Mouse (Mus musculus) kidney, adult 9 months (tissue): Measurements from ENCODE around the gene Hmox2.
"Not testable (repeated sequence)": the region's sequence is repeated elsewhere in the genome, so short reads cannot be mapped to it uniquely, and the experiment has no call there.

ENCODE experiments used
- DNase-seq: peaks from one replicate; pipeline ENCODE4 v3.0.0; 2022

Gene Hmox2

DNA sequence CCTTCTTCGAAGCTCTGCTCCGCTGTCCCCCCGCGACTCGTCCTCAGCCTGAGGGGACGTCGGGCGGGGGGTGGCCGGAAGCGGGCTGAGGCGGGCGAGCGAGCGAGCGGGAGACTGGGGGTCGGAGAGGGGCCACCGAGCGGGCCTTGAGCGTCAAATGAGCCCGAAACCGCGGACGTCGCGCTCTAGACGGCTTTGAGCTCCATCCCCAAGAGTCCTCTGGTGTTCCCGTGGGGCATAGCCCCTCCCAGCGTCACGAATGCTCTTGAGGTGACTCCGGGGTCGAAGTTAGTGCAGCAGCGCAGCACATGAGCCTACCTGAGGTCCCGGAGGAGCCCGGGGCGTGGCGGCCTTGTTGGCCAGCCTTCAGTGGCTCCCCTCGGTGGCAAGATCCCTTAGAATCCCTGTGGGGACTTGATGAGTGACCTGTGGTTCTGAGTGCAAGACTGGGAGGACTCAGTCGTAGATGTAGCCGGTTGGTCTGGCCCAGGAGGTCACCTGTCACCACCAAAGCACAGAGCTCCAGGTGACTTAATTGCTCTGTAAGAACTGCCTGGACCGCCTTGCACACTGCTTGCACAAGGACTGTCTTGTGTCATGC lies 467 bp downstream of the Hmox2 start:
- peak; percentile 60 for DNase-seq

DNA sequence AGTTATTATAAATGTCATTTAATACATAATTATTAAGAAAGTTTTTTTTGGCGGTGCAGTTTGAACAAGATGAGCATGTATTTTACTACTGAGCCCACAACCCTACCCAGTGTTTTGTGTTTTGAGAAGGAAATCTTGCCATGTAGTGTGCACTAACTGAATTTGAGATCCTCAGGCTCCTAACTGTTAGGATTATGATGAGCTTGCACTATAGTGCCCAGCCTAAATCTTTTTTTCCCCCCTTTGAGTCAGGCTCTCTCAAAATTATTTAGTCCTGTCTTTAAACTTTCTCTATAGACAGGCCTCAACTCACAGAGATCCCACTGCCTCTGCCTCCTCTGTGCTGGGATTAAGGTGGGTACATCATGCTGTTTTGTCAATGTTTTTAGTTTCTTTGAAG lies 1.4 kb downstream of the Hmox2 start:
- DNase-seq: no peak

DNA sequence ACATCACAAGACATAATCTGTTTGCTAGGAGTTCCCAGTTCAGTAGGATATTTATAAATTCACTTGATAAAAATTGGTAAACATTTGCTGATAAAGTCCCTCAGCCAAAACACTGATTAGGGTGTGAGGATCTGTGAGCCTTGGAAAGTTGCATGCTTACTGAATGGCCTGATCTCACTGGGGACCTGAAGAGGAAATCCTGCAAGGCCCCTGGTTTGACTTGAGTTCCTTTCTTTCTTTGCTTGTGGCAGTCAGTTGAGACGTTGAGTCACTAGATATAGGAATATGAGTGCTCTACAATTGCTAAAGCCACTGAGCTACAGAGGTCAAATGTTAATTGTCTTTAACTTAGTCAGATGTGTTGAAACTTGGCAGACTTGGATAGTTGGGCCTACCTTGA lies 1.8 kb downstream of the Hmox2 start:
- DNase-seq: no peak

DNA sequence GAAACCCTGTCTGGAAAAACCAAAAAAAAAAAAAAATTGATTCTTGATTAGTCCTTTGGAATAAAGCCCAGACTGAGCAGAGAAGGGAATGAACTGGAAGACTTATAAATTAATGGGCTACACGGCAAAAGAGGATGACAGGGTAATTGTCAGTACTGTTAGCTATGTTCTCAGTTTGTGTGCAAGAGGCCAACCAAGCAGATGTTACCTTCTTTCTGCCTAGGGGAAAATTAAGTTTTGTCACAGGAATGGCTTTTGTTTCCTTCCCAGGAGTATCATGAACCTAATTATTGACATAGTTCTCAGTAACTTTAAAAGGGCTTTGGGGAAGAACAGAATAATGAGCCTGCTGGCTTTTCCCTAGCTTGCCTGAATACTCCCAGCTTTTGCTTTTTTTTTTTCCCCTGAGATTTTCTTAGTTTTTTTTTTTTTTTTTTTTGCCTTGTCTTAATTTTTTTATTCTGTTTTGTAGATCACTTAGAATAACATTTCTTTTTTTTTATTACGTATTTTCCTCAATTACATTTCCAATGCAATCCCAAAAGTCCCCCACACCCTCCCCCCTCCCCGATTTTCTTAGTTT lies 4.7 kb downstream of the Hmox2 start:
- DNase-seq: no peak

DNA sequence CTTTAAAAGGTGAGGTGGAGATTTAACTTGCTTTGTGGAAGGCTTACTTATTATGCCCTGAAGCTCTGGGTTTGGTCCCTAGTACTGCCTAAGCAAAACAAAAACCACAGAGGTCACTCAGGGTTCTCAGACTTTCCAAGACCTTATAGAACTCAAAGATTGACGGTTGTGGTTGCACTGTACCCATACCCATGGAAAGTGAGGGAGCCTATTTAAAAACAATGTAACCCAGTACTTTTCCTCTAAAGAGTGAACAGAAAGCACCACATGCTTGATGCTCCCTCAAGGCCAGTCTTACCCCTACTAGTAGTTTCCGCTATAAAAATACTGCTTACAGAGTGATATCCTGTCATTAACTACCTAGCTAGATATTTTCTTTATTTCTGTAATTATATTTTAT lies 10.1 kb downstream of the Hmox2 start:
- no peak for DNase-seq

DNA sequence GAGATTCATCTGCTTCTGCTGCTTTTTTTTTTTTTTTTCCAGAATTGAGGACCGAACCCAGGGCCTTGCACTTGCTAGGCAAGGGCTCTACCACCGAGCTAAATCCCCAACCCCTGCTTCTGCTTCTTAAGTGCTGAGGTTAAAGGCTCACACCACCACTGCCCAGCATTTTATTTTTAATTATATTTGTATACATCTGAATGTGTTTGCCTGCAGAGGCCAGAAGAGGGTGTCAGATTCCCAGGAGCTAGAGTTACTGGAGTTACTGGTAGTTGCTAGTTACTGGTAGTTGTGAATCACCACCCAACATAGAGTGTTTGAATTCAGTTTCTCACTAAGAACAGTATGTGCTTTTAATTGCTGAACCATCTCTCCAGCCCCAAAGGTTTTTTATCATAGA lies 13.8 kb downstream of the Hmox2 start:
- no peak for DNase-seq

DNA sequence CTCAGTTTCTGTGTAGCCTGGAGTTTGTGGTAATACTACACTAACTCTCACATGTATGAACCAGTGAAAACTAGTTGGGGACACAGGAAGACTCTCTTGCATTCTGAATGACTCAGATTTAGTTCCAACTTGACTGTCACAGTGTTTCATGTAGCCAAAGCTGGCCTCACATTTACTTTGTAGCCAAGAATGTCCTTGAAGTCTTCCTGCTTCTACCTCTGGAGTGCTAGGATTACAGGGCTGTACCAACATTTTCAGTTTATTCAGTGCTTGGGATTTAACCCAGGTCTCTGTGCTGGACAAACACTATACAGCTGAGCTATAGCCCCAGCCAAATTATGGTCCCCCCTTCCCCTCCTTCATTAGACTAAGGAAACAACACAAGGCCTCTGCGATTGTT lies 16.0 kb downstream of the Hmox2 start:
- DNase-seq: no peak

DNA sequence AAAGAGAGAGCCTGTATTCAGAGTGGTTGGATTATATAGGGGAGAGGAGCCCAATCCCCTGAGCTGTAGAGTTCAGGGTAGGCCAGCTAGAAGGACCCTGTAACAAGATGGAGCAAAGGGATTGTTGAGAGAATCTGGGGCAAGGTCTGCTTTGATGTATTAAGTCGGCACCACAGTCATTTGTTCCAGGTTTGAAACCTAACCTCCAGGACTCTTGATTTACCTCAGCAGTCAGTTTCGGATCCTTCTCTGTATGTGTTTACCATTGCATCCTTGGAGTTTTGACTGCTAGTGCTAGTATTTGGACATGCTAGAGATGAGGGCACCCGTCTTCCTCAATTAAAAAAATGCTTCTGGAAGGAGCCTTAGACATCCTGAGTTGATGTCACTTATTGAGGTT lies 26.0 kb downstream of the Hmox2 start:
- DNase-seq: no peak

DNA sequence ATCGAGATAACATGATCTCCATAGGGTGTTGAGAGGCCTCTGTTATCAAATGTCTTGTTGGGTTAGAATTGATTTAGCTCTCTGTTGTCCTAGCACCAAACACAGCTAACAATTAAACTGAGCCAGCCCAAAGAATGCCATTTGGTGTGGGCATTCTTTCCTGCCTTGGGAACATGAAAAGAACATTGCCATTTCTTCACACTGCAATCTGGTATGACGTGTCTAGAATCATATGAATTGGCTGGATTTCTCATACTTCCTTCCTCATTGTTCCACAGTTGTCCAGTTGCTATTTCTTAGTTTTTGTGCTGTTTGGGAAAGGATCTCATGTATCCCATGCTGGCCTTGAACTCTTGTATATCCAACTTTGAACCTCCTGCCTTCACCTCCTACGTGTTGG lies 27.9 kb downstream of the Hmox2 start:
- no peak for DNase-seq

DNA sequence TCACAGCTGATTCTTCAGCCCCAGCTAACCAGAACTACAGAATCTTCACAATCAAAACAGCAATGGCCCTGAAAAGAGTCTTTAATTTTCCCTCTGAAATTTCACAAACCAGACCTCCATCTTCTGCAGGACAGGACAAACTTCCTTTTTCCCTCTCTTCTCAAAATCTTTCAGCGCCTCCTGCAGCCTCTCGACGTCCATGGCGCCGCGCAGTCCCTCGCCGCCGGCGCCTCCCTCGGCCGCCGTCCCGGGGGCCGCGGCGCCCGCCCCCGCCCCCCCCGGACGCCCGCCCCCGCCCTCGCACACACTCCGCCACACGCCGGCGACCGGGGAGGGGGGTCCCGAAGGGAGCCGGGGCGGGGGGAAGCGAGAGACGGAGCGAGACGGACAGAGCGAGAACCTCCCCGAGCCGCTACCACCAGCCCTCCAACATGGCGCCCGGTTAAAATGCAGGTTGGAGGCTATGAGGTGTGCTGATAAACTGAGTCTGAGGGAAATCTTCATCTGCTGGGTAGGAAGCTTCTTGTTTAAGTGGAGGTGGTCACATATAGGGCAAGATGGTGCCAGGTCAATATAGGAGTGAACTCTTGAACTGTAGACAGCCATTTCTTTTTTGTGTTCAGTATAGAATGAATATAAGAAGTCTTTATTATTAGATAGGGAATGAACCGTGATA lies 30.6 kb downstream of the Hmox2 start:
- not testable (repeated sequence) for DNase-seq

DNA sequence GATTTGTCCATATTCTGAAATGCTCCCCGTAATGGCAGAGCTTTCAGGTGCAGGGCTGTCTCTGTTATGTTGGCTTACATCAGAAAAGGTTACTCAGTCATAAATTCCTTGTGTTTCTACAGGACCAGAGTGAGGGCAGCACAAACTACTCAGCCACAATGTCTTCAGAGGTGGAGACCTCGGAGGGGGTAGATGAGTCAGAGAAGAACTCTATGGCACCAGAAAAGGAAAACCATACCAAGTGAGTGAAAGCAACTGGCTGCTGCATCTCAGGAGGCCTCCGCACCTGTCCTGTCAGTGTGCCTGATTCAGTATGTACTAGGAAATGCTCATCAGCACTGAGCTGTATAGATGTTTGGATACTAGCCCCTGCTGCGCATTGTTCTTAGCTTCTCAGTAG lies 36.3 kb downstream of the Hmox2 start:
- no peak for DNase-seq

DNA sequence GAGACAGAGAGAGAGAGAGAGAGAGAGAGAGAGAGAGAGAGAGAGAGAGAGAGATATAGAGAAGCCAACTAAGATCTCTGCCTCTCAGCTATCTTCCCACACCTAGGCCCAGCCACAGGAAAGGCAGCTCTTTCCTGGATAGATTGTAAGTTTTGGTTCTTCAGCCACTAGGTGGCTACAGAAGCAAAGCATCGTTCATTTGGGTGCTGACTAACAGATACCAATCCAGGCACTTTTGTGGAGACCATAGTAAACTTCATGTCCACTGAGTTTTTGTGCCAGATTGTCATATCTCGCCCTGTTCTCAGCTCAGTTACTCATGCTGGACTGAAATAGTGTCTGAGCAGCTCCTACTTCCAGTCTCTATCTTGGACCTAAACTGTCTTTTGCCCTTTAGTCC lies 37.1 kb downstream of the Hmox2 start:
- DNase-seq: peak; percentile 75

DNA sequence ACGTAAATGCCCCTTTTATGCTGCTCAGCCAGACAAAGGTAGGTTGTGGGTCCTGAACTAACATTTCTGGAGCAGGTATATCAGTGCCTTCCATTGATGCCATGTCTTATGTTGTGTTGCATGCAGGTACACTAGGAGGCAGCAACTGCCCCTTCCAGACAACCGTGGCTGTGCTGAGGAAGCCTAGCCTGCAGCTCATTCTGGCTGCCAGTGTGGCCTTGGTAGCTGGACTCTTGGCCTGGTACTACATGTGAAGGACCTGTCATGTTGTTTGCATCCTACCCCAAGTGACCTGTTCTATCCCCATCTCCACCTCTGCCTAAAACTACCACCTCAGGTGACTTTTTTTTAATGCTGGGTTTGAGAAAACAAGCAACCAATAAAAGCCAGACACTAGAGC lies 39.7 kb downstream of the Hmox2 start:
- DNase-seq: no peak

DNA sequence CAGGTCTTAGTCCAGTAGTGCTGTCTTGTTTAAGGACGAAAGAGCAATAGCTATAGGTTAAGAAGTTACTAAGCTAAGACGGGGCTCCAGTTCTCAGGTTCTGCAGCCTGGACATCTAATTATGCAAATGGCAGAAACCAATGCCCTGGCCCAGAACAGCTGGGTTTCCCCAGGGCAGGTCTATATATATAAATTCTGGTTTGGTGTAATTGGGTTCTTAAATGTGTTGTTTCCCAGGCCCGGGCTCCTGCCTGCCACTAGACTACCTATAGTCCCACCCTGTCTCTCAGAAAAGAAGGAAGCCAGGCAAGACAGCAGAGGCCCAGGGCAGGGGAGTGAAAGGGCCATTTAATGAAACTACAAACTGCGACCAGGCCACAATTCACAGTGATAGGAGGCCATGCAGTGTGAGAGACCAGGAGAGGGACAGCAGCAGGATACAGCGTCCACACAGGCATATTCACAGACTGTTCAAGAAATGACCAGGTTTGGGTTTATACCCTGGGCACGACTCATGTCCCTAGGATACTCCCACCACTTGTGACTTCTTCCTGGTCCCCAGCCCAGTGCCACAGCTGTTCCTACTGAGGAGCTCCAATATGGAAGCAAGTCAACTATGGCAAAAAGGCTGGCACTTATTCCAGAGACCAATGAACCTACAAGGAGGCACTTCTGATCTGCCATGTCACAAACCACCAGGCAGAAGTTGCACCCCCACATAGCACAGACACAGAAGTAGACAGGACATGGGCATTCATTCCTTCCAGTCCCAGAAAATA lies 41.0 kb downstream of the Hmox2 start:
- DNase-seq: no peak

DNA sequence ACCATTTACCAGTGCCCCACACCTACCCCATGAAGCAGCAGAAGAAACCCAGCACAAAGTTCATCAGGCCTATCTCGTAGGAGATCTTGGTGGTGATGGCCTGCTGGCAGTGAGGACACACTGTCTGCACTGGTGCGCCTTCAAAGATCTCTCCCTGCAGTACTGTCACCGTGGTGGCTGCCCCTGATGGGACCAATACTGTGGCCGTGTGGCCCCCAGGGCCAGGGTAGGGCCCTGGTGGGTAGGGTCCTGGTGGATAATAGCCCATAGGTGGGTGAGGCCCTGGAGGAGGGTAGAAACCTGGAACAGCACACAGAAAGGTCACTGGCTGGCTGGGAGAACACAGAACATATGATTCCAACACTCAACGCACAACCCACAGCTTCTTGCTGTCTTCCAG lies 42.6 kb downstream of the Hmox2 start:
- no peak for DNase-seq

DNA sequence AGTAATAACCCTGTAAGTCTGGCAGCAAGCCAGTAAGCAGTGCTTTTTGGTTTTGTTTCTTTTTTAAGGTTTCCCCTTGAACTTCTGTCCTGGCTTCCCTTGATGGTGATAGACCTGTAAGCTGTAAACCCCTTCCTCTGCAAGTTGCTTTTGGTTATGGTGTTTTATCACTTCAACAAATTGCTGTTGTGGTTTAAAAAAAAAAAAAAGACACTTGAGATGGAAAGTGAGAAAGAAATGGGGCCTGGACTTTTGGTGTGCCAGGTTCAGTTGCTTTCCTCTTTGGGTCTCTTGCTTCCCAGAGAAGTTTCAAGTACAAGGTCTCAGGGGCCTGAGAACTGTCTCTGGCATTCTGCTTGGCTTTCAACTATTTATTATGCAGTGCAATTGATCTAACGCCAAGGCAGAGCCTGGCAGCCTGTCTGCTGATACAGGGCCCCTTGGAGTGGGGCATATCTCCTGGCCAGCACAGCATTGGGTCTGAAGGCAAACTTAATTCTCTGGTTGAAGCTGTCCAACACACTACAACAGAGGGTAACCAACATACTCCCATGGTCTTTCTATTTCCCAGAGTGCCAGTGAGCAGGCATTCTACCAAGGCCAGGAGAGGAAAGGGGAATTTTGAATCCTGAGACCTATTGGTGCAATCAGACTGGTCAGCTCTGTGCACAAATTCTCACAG lies 47.3 kb downstream of the Hmox2 start:
- DNase-seq: peak; percentile 40

DNA sequence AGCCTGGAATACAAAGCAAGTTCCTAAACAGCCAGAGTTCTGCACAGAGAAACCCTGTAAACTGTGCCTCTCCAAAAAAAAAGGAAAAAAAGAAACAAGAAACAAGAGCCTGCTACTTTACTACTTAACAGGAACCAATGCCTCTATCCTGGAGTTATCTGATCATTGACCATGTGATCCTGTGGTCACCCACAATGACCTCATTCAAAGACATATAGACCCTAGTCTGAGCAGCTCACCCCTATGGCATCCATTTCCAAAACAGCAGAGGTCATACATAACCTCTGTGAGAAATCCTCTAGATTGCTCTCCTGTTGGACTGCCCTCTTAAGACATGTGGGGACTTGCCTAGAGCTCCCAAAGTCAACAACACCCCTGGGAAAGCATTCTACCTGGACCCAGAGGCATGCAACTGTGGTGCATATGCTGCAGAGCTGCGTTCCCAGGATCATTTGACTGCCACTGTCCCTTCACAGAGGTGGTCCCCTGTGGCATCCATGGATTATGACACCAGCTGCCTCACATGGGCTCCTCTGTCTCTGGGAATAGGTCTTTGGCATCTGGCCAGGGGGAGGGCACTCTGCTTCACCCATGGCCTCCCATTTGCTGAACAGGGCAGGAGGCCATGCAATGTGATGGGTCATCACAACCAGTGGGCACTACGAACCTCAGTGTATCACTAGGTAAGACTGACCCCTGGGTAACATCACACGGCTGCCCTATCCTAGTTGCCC lies 51.2 kb downstream of the Hmox2 start:
- peak; percentile 53 for DNase-seq

DNA sequence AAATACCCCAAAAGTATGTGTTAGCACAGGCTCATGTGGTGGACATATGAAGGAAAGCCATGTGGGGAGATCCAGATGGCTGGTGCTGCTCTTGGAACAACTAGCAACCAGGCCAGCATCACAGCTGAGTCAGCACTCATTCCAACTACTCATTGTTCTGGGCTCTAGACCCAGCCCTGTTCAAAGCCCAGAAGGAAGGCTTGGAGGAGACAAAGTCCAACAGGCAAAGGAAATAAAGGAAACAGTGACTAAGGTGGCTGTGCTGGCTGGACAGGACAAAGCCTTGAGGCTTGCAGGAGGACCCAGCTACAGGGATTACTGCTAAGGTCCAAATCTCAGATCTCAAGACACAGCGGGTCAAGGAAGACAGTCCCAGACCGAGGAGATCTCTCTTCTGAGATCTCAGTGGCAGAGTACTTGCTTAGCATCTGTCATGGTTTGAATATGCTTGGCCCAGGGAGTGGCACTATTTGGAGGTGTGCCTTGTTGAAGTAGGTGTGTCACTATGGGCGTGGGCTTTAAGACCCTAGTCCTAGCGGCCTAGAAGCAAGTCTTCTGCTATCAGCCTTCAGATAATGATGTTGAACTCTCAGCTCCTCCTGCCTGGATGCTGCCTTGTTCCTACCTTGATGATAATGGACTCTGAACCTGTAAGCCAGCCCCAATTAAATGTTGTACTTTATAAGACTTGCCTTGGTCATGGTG lies 51.9 kb downstream of the Hmox2 start:
- DNase-seq: peak; percentile 74

DNA sequence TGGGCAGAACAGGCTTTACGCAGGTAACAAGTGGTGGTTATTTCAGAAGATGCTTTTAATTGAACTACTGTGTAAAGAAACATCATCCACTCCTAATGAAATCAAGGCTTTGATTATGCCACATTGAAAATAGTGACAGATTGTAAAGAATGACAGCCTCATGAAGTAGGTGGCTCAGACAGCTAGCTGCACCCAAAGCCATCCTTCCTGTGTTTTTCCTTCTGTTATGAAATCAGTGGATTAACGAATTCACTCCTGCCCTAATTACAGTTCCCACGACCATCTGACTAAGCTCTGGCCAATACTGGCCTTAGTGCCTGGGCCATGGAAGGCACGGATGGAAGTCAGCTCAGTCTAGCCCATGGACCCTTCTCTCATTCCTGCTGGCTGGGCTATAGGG lies 52.8 kb downstream of the Hmox2 start:
- DNase-seq: no peak

DNA sequence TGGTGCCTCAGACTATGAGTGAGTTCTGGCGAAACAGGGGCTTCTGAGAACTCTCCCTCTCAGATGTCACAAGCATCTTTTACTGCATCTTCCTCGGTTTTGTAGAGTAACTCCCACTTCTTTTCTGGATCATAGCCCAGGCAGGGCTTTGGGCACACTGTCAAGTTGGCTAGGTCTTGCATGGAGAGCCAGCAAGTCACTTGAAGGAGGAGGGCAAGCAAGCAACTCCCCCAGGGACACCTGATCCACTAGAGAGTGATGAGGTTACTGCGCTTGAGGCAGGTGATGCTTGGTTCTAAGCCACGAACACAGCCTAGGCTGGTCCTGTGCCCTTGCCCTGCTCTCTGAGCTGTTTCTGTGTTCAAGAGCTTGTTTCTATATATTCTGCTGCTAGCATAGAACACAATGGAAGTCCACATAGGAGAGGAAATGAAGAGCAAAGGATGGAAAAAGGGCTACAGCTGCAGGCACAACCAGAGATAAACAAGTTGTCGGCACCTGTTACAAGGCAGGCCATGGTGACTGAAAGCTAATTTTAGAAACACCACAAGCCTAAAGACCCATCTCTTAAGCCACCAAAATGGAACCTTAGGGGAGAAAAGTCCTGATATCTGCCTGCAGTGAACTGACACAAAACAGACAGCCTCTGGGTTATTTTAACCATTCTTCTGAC lies 55.5 kb downstream of the Hmox2 start:
- DNase-seq: peak; percentile 78

DNA sequence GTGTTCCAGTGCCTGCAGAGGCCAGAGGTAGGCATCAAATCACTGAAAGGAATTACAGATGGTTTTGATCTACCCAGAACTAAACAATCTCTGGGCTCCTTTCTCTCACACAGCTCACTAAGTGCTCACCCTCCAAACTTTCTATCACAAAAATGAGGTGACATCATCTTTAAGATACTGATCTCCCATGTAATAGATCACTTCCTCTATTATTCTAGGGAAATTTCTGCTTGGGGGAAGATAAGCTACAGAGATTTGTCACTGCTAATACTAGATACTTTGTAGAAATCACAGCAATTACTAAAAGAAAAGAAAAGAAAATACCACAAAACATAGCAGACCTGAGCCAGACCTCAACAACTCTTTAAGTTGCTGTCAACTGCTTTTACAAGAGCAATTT lies 56.4 kb downstream of the Hmox2 start:
- no peak for DNase-seq
